Mouse (Mus musculus): ENCODE results near the gene Kmo.

Kmo gene

DNA sequence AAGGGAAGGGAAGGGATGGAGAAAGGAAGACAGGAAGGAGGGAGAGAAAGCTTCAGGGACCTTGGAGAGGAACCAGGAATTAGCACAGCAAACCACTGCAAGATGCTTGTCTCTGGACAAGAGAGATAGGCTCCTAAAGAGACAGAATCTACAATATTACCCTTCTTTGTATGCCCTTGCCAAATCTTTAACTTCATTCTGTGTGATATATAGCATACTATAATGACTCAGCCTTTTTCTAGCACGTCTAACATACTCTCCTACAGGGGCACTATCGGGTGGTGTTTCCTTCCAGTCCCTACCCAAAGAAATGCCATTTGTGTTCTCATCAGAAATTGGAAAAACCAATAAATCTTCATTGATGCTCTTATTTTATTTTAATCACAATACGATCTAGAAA lies 10.9 kb downstream of the Kmo start:
- DNase-seq (ENCODE audit: extremely low read depth, insufficient read length, low spot score), result no peak

DNA sequence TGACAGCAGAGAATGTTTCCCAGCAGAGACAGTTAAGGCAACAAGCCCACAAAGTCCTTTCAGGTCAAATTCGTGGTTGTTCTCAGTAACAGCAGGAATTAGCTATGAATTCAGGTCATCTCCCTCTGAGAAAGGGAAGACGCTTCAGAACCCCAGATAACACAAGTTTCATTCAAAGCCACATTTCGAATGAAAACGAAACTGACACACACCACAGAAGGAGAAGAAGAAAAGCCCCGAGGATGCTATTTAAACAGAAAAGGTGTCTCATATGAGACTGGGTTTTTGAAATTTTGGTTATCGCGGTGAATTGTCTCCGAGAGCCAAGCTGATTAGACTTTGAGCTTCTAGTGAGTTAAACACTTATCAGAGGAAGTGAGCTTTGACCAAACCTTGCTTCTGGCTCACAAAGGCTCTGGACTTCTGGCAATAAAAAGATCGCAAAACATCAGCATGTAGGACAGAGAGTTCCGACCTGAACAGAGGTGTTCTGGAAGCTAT lies 11.6 kb downstream of the Kmo start:
- DNase-seq (ENCODE audit: extremely low read depth, insufficient read length, low spot score), result no peak

DNA sequence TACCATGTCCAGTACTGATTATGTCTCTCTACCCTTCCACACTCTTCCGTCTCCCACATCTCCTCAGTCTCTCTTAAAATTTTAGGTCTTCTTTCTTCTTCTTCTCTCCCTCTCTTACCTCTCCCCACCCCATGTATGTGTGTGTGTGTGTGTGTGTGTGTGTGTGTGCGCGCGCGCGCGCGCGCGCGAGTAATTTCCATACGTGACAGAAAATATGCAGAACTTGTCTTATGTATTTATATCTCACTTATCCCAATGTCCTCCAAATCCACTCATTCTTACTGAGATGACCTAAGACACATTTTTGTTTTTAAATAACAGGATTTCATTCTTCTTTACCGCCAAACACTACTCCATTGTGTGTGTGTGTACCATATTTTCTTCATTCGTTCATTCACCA lies 12.3 kb downstream of the Kmo start:
- no peak for DNase-seq (ENCODE audit: extremely low read depth, insufficient read length, low spot score)

DNA sequence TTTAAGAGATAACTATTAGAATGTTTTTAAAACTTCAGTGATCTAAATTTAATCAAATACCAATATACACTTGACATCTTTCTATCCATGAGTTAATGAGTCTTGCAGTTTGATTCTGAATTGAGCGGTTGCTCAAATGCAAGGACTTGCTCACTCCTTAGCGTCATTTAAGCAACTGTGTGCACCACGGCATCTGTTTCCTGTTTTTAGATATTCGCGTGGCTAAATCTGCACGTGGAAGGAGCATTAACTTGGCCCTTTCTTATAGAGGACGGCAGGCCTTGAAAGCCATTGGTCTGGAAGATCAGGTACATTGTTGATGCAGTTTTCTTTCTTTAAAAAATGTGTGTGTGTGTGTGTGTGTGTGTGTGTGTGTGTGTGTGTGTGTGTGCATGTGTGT lies 17.5 kb downstream of the Kmo start:
- no peak for DNase-seq (ENCODE audit: extremely low read depth, insufficient read length, low spot score)

DNA sequence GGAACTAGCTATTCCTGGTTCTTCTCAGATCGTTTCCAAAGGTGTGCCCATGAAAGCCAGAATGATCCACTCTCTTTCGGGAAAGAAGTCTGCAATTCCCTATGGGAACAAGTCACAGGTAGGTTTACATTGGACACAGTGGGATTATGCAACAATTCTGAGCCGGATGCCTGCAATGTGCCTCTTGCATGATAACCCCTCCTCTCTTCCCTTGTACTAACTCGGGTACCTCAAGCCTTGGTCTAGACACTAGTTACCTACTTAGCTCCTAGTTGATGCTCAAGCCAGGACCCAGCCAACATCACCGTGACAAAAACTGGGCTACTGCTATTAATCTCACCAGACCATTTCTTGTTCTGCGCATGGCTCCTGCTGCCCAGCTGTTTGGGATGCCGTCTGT lies 18.9 kb downstream of the Kmo start:
- no peak for DNase-seq (ENCODE audit: extremely low read depth, insufficient read length, low spot score)

DNA sequence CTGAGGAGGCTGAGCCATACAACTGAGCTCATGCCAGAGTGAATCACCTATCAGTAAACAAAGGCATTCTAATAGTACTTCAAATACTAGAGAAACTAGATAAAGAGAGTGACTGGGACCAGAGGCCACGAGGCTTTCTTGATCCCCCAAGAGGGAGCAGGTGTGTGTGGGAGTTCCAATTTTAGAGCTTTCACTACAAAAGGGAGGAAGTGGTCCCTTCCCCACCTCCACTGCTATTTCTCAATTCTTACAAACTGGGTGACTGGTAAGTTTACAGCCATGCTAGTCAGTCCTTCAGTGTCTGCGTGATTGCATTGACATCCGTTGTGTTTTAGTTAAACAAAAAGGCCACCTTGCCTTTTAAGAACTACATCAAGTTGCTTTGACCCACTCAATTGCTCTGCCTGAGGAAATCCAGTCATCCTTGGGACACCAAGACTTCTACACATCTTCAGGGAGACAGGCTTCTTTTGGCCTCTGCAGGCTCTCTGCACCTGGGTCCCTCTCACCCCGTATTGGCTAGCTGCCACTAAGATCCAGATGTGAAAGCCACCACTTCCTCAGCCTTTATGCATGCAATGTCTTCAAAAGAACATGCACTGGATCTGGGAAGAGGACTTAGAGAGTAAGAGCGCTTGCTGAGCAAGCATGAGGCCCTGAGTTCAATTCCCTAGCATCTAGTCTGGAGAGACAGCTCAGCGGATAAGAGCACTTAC lies 20.4 kb downstream of the Kmo start:
- no peak for DNase-seq (ENCODE audit: extremely low read depth, insufficient read length, low spot score)

DNA sequence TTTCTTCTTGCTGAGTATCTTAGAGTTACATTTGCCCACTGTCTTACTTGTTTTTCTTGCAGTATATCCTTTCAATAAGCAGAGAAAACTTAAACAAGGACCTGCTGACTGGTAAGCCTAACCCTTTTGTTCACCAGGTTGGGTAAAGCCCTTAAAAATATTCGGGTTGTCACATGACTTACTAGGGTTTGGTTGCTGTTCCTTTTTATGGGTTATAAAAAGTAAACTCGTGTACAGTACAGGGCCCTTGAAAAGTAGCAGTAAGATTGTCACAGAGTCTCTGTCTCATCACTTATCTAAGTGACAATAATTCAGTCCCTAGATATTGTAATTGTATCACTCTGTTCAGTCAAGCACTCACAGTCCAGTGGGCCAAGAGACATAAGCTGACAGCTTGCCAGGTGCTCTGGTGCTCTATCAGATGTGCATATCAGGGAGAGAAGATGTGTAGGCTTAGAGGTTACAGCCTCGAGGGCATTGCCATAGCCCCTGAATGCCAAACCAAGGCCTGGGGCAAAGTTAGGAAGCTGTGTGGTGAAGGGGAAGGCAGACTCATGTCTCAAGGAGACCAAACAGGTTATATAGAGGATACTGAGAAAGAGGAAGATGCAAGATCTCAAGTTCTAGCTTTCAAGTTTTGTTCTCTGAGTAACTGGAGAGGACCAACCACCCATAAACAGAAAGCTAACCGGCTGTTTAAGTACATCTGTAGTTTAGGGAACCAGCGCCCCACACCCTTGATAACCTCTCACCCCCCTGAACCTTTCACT lies 23.5 kb downstream of the Kmo start:
- DNase-seq (ENCODE audit: extremely low read depth, insufficient read length, low spot score), result no peak

DNA sequence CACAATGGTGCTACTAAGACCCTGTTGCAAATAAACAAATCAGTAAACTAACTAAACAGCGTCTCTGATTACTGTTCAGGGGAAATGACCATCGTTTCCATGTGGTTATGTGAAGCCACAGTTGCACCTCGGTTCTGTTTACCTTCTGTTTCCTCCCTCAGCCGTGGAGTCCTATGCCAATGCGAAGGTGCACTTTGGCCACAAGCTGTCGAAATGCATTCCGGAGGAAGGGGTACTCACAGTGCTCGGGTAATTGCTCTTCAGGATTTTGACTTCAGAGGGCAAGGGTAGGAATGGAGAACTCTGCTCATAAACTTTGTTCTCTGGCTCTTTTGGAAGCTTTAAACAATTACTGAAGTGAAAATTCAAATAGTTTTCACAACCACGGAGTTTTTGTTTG lies 26.8 kb downstream of the Kmo start:
- no peak for DNase-seq (ENCODE audit: extremely low read depth, insufficient read length, low spot score)

DNA sequence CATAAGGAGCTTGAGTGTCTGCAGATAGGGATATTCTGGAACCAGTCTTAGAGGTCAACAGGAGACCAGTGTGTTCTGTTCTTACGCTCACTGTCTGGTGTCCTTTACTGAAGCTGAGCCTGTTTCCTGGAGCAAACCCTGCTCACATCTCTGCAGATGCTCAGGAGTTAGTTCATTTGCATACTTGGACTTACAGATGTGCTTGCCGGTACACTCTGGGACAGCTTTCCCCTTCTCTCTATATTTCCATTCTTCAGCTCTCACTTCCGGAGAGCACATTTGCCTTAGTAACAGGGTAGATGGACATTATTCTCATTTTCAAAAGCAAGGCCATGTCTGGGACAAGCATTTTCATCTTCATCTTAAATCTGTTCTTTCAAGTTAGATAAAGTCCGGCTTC lies 28.4 kb downstream of the Kmo start:
- no peak for DNase-seq (ENCODE audit: extremely low read depth, insufficient read length, low spot score)

DNA sequence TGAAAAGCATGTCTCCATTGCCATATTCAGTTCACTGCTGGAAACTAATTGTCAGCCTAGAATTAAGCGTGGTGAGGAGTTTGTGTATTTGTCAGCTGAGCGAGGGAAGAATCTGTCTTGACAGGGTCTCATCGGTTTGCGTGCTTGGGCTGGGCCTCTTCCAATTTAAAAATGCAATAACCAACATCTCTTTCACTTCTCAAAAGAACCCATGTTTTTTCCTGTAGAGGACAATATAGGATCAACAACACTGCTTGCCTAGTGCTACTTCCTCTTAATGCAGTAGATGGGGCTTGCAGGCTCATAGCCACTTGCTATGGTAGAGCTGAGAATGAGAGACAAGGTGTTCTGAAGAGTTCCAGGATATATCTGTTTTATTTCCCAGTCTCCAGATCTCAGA lies 39.7 kb downstream of the Kmo start:
- no peak for DNase-seq (ENCODE audit: extremely low read depth, insufficient read length, low spot score)

DNA sequence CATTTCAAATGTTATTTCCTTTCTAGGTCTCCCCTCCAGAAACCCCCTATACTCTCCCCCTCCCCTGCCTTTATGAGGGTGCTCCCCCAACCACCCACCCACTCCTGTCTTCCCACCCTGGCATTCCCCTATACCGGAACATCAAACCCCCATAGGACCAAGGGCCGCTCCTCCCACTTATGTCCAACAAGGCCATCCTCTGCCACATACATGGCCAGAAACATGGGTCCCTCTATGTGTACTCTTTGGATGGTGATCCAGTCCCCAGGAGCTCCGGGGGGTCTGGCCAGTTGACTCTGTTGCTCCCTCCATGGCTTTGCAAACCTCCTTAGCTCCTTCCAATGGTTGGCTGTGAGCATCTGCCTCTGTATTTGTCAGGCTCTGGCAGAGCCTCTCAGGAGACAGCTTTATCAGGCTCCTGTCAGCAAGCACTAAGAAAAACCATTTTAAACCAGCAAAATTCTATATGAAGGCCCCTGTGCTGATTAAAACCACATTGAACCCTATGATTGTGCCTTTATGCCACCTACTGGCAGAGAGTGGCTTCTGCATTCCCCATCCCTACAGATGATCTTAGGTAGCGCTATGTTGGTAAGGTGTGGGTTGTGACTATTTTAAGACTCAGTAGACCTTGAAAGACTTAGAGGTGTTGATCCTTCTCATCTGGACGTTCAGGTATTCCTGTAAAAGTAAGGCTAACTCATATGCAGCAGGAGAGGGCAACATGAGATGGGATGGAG lies 48.7 kb downstream of the Kmo start:
- no peak for DNase-seq (ENCODE audit: extremely low read depth, insufficient read length, low spot score)

DNA sequence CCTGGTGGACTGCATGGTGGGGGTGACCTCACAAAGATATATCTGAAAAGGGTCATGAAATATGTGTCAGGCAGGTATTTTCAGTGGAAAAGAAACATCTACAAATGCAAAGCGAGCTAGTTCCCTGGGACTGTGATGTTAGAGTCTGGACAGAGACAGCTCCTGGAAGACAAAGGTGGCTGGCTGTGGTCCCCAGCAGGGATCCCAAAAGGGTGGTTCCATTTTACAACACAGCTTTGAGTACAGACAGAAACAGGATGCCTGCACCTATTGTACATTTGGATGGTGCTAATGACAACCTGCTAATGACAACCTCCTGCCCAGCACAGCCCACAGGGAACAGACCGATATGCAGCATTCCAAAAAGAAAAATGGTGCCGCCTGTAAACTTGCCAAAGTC lies 49.3 kb downstream of the Kmo start:
- DNase-seq (ENCODE audit: extremely low read depth, insufficient read length, low spot score), result no peak

DNA sequence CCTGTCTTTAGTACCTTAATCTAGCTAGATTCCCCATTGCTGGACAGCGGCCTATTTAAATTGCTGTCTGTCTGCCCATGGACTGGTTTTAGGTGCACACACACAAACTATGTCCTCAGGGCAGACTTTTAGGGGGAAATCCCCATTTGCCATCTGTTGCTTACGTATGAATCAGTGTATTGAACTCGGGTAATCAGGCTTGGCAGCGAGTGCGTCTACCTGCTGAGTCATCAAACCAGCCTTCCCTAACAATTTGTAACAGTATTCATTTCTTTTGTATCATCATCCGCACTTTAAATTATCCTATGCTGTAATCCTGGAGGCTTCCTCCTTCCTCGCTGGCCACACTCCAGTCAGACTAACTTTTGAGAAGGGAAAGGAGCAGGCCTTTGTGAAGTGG lies 49.9 kb downstream of the Kmo start:
- DNase-seq (ENCODE audit: extremely low read depth, insufficient read length, low spot score), result peak; percentile 35

DNA sequence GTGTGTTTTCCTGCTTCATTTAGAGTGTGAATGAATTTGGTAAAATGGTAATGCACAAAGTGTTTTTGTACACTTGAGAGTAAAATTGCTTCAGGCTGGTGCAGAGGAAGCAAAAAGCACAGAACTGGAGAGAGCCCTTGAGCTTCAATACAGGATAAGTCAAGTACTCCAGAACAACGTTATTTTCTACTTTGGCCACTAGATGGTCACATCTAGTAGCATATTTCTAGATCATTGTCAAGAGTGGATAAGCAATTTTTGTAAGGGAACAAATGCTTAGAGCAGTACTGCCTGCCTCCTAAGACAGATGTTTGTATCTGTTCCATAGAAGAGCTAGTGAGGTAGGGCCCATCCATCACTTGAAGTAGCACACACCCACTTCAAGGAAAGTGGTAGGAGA lies 51.4 kb downstream of the Kmo start:
- no peak for DNase-seq (ENCODE audit: extremely low read depth, insufficient read length, low spot score)

DNA sequence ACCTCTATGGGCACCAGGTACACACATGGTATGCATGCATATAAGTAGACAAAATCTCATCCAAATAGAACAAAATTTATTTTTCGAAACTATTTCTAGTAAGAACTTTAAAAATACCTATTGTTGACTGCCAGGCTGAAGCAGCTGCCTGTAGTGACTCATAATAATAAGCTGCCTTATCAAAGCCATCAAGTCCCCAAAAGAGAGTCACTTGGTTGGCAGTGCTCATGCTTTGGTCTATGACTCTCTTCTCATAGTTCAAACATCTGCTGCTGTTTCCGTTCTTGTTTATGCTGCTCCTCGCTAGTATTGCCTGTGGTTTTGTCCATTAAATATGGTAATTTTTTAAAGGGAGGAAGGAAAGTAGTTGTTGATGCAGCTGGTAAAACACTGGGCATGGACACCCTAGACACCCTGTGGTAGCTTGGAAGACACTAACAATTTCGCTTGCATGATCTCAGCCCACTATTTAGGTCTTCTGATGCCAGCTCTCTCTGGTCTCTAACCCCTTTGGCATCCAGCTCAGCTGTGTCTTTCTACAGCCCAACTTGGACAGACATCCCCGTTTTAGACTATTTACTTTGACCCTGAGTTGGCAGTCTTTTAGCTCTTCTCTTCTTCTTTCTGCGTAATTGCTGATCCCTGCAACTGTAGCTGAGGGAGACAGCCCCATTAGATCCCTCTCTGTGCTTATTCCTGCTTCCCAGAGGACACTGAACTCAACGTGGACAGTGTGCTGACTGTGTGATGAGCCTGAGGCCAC lies 53.6 kb downstream of the Kmo start:
- no peak for DNase-seq (ENCODE audit: extremely low read depth, insufficient read length, low spot score)

DNA sequence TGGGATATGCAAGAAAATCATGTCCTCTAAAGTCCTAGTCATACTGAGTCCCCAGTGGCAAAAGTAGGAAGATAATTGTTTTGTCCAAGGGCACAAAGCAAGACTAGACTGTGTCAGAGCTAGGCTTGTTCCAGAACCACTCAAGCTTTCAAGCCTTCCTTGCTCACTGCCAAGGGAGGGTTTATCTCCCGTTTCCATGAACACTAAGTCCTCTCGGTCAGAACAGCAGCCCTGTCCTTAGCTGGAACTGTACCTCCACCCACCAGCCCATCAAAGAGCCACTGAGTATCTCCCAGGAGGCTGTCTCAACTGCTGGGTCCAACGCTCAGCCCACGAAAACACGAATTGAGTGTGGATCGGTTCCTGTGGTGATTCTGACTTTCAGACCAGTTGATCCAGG lies 54.9 kb downstream of the Kmo start:
- DNase-seq (ENCODE audit: extremely low read depth, insufficient read length, low spot score), result no peak

DNA sequence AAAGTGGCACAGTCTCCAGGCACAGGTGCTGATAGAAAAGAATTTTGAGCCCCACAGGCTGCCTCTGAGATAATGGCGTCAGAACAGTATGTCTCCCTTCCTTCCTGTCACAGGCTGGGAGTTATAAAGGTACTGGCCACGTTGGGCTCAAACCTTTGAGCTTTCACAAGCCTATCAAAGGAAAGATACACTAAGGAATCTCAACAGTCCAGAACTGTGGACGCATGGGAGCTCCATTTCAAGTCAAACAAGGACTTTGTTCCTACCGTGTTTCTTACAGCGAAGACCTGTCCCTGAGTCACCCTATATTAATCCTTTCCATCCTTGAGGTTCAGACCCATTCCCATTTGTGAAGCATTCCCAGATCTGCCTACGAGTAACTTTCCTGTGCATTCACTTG lies 57.3 kb downstream of the Kmo start:
- DNase-seq (ENCODE audit: extremely low read depth, insufficient read length, low spot score), result no peak

DNA sequence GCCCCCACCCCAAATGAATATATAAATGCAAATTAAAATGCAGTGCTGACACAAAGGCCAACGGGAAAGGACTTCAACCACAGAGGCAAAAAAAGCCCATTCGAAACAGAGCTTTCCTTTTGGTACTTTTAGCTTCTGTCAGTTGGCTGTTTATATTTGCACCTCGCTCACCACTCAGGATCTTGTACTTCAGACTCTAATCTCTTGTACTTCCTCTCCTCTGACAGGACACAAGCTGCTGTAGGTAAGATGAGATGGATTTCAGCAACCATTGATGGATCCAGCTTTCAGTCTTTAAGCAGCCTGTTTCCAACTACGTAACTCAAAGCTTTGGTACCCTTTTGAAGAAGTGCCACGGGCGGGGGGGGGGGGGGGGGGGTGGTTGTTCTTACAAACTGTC lies 60.8 kb downstream of the Kmo start:
- DNase-seq (ENCODE audit: extremely low read depth, insufficient read length, low spot score), result no peak

DNA sequence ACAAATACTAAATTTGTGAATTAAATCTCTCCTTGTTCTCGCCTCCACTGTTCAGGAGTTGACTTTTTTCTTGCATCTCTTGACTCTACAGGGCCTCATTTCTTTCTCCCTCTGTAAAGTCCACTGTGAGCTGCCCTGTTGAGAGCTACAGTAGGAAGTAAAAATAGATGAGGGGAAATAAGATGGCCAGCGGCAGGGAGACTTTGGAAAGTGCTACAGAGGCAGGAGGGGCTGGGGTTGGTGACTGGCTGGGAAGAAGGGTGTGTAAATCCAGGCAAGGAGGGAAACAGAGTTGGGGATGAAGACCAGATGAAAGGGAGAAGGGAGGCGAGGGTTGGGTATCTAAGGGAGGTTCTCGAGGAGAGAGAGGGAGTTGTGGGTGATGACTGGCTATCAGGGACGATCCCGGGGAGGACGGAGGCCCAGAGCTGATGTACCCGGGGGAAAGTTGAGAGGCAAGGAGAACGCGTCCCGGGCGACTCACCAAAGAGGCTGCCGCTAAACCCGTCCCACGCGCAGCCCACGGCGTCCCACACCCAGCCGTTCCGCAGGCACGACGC lies 71.6 kb downstream of the Kmo start:
- no peak for DNase-seq (ENCODE audit: extremely low read depth, insufficient read length, low spot score)

DNA sequence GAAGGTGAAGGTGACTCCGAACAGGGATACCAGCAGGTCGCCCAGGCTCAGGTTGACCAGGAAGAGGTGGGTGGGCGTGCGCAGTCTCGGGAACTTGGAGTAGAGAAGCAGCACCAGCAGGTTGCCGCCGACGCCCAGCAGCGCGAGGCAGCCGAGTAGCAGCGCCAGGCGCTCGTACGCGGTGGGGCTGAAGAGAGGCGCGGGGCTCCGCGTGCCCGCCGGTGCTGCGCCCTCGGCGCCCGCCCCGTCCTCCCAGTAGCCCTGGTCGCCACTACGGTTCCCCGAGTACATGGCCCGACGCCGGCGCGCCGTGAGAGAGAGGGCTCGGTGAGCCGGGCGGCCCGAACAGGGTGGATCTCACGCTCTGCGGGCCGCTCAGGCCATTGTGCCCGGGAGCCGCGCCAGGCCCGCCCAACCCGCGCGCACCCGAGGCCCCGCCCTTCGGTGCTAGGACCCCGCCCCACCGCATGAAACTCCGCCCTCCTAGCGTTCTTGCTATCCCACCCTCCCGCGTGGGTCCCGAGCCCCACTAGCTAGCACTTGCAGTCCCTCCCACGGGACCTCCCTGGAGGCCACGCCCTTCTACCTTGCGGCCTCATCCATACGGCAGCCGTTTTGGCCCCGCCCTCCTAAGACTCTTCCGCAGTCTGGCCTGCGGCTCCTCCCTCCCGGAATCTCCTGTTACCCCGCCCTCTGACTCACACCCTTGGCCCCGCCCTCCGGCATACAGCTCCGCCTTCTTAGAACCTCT lies 72.2 kb downstream of the Kmo start, which contains the start of the genes Opn3 and Chml:
Gene Opn3, minus strand, starts transcription at position 531 of the 751 bp plus-strand sequence.
Gene Chml, minus strand, starts transcription at position 656 of the 751 bp plus-strand sequence.
- DNase-seq (ENCODE audit: extremely low read depth, insufficient read length, low spot score), result peak; percentile 98

Measured in 3134 (cell line).